Mouse (Mus musculus): ENCODE data around the gene Pom121l12. TPM values are rescaled to one million over a fixed set of nuclear protein-coding genes. Genes with fewer than 3 reads are reported as not detected.

Pom121l12 gene
- not detected for polyA plus RNA-seq (2017; shearing (Covaris generic))

DNA sequence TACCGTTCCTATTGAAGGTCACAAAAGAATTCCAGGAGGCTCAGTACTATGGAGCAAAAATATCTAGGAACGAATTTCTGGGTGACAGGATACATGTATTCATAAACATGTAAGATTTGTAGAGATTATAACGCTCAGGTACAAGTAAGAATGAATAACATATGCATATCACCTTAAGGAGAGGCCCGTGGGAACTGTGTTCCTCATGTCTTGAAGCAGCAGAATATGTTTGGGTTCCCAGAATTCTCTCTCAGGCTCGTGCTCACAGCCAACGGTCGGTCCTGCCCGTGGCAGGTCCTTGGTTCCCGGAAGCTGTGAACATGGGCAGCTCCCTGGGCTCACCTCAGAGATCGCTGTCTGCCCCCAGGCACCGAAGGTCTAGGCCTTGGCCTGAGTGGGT lies at the start of gene Pom121l12:
Pom121l12 (plus strand) TSS at position 301 of the 400 bp plus-strand sequence.

